Mouse (Mus musculus) neural tube, embryonic 15.5 days (tissue): ENCODE results near the gene Slc25a18. TPM values are rescaled to one million over a fixed set of nuclear protein-coding genes. Genes with fewer than 3 reads are reported as not detected.
A peak's percentile ranks its signal among the peaks of the same experiment; 100 is the strongest.
"Not testable (repeated sequence)": the region's sequence is repeated elsewhere in the genome, so short reads cannot be mapped to it uniquely, and the experiment has no call there.

Experiments
- ATAC-seq: fragments of 200-750 bp; cut with Nextera tagmentation; 2 replicates; pipeline ENCODE4 v1.8.0; 2017; ENCODE audit warnings: mild to moderate bottlenecking, moderate TSS enrichment, moderate library complexity; ENCODE audit not compliant: low FRiP score
- H3K27ac ChIP-seq: fragments of 300-500 bp; sonication (generic); replicated peaks from 2 replicates; pipeline ENCODE4 v1.5.1; 2015; ENCODE audit warnings: mild to moderate bottlenecking, inconsistent platforms
- H3K27me3 ChIP-seq: fragments of 300-500 bp; sonication (generic); replicated peaks from 2 replicates; pipeline ENCODE4 v1.6.1; 2015; ENCODE audit warnings: inconsistent platforms
- H3K36me3 ChIP-seq: fragments of 300-500 bp; sonication (generic); 2 replicates; pipeline ENCODE4 v1.6.1; 2015; ENCODE audit warnings: inconsistent platforms
- H3K4me1 ChIP-seq: fragments of 300-500 bp; sonication (generic); 2 replicates; pipeline ENCODE4 v1.6.1; 2015; ENCODE audit warnings: inconsistent platforms
- H3K4me2 ChIP-seq: fragments of 300-500 bp; sonication (generic); 2 replicates; pipeline ENCODE4 v1.6.1; 2015; ENCODE audit warnings: inconsistent platforms, mild to moderate bottlenecking, moderate library complexity
- H3K4me3 ChIP-seq: fragments of 300-500 bp; sonication (generic); replicated peaks from 2 replicates; pipeline ENCODE4 v1.5.1; 2015; ENCODE audit warnings: mild to moderate bottlenecking, inconsistent platforms
- H3K9ac ChIP-seq: fragments of 300-500 bp; sonication (generic); replicated peaks from 2 replicates; pipeline ENCODE4 v1.6.1; 2015; ENCODE audit warnings: mild to moderate bottlenecking, inconsistent platforms
- H3K9me3 ChIP-seq: fragments of 300-500 bp; sonication (generic); replicated peaks from 2 replicates; pipeline ENCODE4 v1.6.1; 2016; ENCODE audit warnings: inconsistent platforms
- WGBS: fragments of 180-500 bp; shearing (Covaris S2); methylation state at CpG from one replicate; pipeline ENCODE4 v1.1.7; 2015; ENCODE audit warnings: mixed read lengths; 5-methylcytosine and 5-hydroxymethylcytosine counted together
- polyA plus RNA-seq: library from polyadenylated mRNA; unstranded; fragments of >200 nt; fragmentation: Nextera tagmentation; extraction: Ambion mirVana; gene quantifications from 2 replicates; pipeline ENCODE4 v1.2.1, GENCODE M21; 2015

Slc25a18 gene
- polyA plus RNA-seq, 1 experiment from 2014 or later = 22.5 TPM

GRCm38 (mm10) chr6:120798905-120799304 lies 25.5 kb downstream of the Slc25a18 start:
- Histone ChIP-seq H3K36me3 (peaks cover 99% of the 10 kb centered on the region), H3K4me3 (no peak overlapping the region), H3K4me1 (no peaks in the 10 kb centered on the region), H3K27me3 (no peaks in the 10 kb centered on the region), H3K9me3 (no peaks in the 10 kb centered on the region), H3K27ac (no peak overlapping the region), H3K4me2 (no peak overlapping the region), H3K9ac (no peak overlapping the region)
- WGBS = 93% methylated on average over 4 of the region's 4 CpGs
- no peak for ATAC-seq

GRCm38 (mm10) chr6:120799581-120800041 lies 26.2 kb downstream of the Slc25a18 start:
- WGBS = 96% methylated on average over 4 of the region's 4 CpGs
- Histone ChIP-seq H3K4me2 (no peak overlapping the region), H3K4me1 (no peaks in the 10 kb centered on the region), H3K9me3 (no peaks in the 10 kb centered on the region), H3K36me3 (peaks cover 99% of the 10 kb centered on the region), H3K27me3 (no peaks in the 10 kb centered on the region), H3K4me3 (no peak overlapping the region), H3K9ac (no peak overlapping the region), H3K27ac (no peak overlapping the region)
- no peak for ATAC-seq

GRCm38 (mm10) chr6:120806999-120807737 lies 33.8 kb downstream of the Slc25a18 start:
- ATAC-seq = no peak
- Histone ChIP-seq H3K4me3 (no peak overlapping the region), H3K4me1 (no peaks in the 10 kb centered on the region), H3K4me2 (no peak overlapping the region), H3K27me3 (no peaks in the 10 kb centered on the region), H3K36me3 (peaks cover 79% of the 10 kb centered on the region), H3K9me3 (no peaks in the 10 kb centered on the region), H3K9ac (no peak overlapping the region), H3K27ac (no peak overlapping the region)
- WGBS = 90% methylated on average over 5 of the region's 5 CpGs

GRCm38 (mm10) chr6:120807738-120808081 lies 34.3 kb downstream of the Slc25a18 start:
- Histone ChIP-seq H3K27ac (no peak overlapping the region), H3K4me3 (no peak overlapping the region), H3K9me3 (no peaks in the 10 kb centered on the region), H3K4me2 (no peak overlapping the region), H3K36me3 (peaks cover 74% of the 10 kb centered on the region), H3K4me1 (no peaks in the 10 kb centered on the region), H3K9ac (no peak overlapping the region), H3K27me3 (no peaks in the 10 kb centered on the region)
- no peak for ATAC-seq
- WGBS = 97% methylated on average over 4 of the region's 4 CpGs

GRCm38 (mm10) chr6:120811999-120812398 lies 38.6 kb downstream of the Slc25a18 start:
- H3K9ac ChIP-seq, H3K4me3 ChIP-seq, H3K9me3 ChIP-seq, H3K4me2 ChIP-seq, H3K27ac ChIP-seq, H3K27me3 ChIP-seq, H3K4me1 ChIP-seq, ATAC-seq: not testable (repeated sequence)
- peaks cover 38% of the 10 kb centered on the region for H3K36me3 ChIP-seq
- 97% methylated on average over 10 of the region's 10 CpGs for WGBS

GRCm38 (mm10) chr6:120819294-120819693 lies 45.9 kb downstream of the Slc25a18 start:
- no peak for ATAC-seq
- Histone ChIP-seq H3K9ac (no peak overlapping the region), H3K27me3 (no peaks in the 10 kb centered on the region), H3K9me3 (no peaks in the 10 kb centered on the region), H3K4me1 (peaks cover 31% of the 10 kb centered on the region), H3K4me3 (no peak overlapping the region), H3K36me3 (peaks cover 20% of the 10 kb centered on the region), H3K27ac (no peak overlapping the region), H3K4me2 (no peak overlapping the region)
- WGBS = 99% methylated on average over 2 of the region's 2 CpGs

GRCm38 (mm10) chr6:120820144-120820543 lies 46.8 kb downstream of the Slc25a18 start:
- Histone ChIP-seq H3K9me3 (no peaks in the 10 kb centered on the region), H3K36me3 (peaks cover 20% of the 10 kb centered on the region), H3K27ac (no peak overlapping the region), H3K4me1 (peaks cover 31% of the 10 kb centered on the region), H3K27me3 (no peaks in the 10 kb centered on the region), H3K4me3 (no peak overlapping the region), H3K9ac (no peak overlapping the region), H3K4me2 (no peak overlapping the region)
- no peak for ATAC-seq
- 88% methylated on average over 5 of the region's 5 CpGs for WGBS

GRCm38 (mm10) chr6:120820941-120821340 lies 47.6 kb downstream of the Slc25a18 start:
- Histone ChIP-seq H3K4me1 (peaks cover 31% of the 10 kb centered on the region), H3K4me2 (peak overlapping the region; percentile 75), H3K4me3 (no peak overlapping the region), H3K9me3 (no peaks in the 10 kb centered on the region), H3K27ac (no peak overlapping the region), H3K9ac (no peak overlapping the region), H3K27me3 (no peaks in the 10 kb centered on the region), H3K36me3 (peaks cover 20% of the 10 kb centered on the region)
- no peak for ATAC-seq
- WGBS = 94% methylated on average over 1 of the region's 1 CpGs

- Histone ChIP-seq H3K36me3 (peaks cover 20% of the 10 kb centered on the region), H3K4me3 (peak overlapping the region; percentile 98), H3K9me3 (no peaks in the 10 kb centered on the region), H3K4me2 (peak overlapping the region; percentile 75), H3K27ac (peak overlapping the region; percentile 91; the same call in 1 of the 2 replicates), H3K27me3 (no peaks in the 10 kb centered on the region), H3K9ac (peak overlapping the region; percentile 78), H3K4me1 (peaks cover 31% of the 10 kb centered on the region)
- 60% methylated on average over 5 of the region's 5 CpGs for WGBS
- no peak for ATAC-seq
Measured at GRCm38 (mm10) chr6:120821715-120822114, 48.3 kb downstream of the Slc25a18 start.

GRCm38 (mm10) chr6:120822307-120822928 lies 49.0 kb downstream of the Slc25a18 start, which contains the start of gene Atp6v1e1:
TSS of gene Atp6v1e1 (minus strand) at chr6:120822793.
- Histone ChIP-seq H3K4me1 (peaks cover 31% of the 10 kb centered on the region), H3K4me3 (peak within 1 kb of the TSS; percentile 98), H3K27me3 (0 out of 2 replicates have a peak, but pooled peaks cover under 1% of the 10 kb centered on the region), H3K27ac (peak within 1 kb of the TSS; percentile 91), H3K4me2 (peak within 1 kb of the TSS; percentile 75), H3K36me3 (peaks cover 17% of the 10 kb centered on the region), H3K9me3 (no peaks in the 10 kb centered on the region), H3K9ac (peak within 1 kb of the TSS; percentile 78)
- under 1% methylated on average over 41 of the region's 41 CpGs for WGBS
- ATAC-seq = peak; percentile 96

- H3K9ac ChIP-seq = no peak overlapping the region
- peaks cover 31% of the 10 kb centered on the region for H3K4me1 ChIP-seq
- H3K36me3 ChIP-seq = peaks cover 10% of the 10 kb centered on the region
- H3K4me3 ChIP-seq = peak overlapping the region; percentile 98
- H3K27me3 ChIP-seq = 0 out of 2 replicates have a peak, but pooled peaks cover 4% of the 10 kb centered on the region
- no peaks in the 10 kb centered on the region for H3K9me3 ChIP-seq
- H3K27ac ChIP-seq = peak overlapping the region; percentile 72
- ATAC-seq = peak; percentile 42; the same call in 1 of the 2 replicates
- 63% methylated on average over 10 of the region's 10 CpGs for WGBS
- H3K4me2 ChIP-seq = peak overlapping the region; percentile 51
Measured at GRCm38 (mm10) chr6:120822937-120823614, 49.7 kb downstream of the Slc25a18 start.
